Mouse (Mus musculus) heart, embryonic 10.5 days (tissue): ENCODE measurements at regions not wholly inside any gene's neighbourhood (a gene's known extent, or its start where the extent isn't known, plus 50 kb on each side); places are given as distances from the start of the nearest gene placed in this dataset.

Source experiments
- DNase-seq: peaks from one replicate; pipeline ENCODE4 v3.0.0-alpha.2; 2017; ENCODE audit warnings: low spot score
- H3K27ac ChIP-seq: fragments of 300-500 bp; sonication (generic); 2 replicates; pipeline ENCODE4 v1.5.1; 2016; ENCODE audit warnings: mild to moderate bottlenecking
- H3K27me3 ChIP-seq: fragments of 300-500 bp; sonication (generic); 2 replicates; pipeline ENCODE4 v1.6.1; 2016; ENCODE audit warnings: mild to moderate bottlenecking; ENCODE audit not compliant: poor library complexity, insufficient read depth, severe bottlenecking
- H3K36me3 ChIP-seq: fragments of 300-500 bp; sonication (generic); 2 replicates; pipeline ENCODE4 v1.6.1; 2016; ENCODE audit warnings: mild to moderate bottlenecking, moderate library complexity
- H3K4me1 ChIP-seq: fragments of 300-500 bp; sonication (generic); 2 replicates; pipeline ENCODE4 v1.6.1; 2016; ENCODE audit warnings: mild to moderate bottlenecking
- H3K4me3 ChIP-seq: fragments of 300-500 bp; sonication (generic); 2 replicates; pipeline ENCODE4 v1.5.1; 2016; ENCODE audit warnings: mild to moderate bottlenecking, moderate library complexity
- H3K9me3 ChIP-seq: fragments of 300-500 bp; sonication (generic); 2 replicates; pipeline ENCODE4 v1.6.1; 2016; ENCODE audit warnings: mild to moderate bottlenecking, moderate library complexity
- WGBS: fragments of 180-500 bp; shearing (Covaris S2); methylation state at CpG from one replicate; pipeline ENCODE4 v1.1.7; 2016; 5-methylcytosine and 5-hydroxymethylcytosine counted together

DNA sequence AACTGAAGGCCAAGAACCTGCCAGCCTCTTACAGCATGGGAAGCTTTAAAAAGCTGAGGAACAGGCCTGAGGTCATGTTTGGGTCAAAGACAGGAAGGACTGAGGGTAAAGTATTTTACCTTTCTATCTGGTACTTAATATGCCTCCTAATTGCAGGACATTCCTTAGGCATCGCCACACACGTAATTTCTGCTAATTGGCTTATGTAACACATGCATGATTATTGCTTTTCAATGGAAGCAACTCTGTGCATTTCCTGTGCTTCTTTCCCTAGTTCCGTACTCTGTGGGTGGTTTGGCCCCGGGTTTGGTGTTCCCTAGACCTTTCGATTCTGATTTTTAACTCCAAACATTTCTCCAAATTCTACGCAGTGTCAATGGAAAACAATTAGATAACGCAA, 249.2 kb downstream of the Enc1 start:
- DNase-seq = no peak

DNA sequence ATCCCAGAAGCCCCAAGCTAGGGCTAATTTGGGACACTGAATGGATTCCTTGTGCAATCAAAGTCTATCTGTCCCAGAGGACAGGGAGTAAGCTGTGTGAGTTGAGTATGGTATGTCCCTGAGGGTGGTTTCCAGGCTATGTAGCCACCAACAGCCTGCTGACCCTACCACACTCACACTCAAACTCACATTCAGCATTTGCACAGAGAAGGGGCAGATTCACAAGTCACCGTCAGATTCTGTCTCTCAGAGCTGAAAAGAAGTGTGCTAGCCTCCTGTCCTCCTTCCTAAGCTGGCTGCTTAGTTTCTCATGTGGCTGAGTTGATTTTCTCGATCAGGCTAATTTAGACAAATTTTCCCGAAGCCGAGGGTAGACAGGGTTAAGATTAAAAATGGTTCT, 248.8 kb downstream of the Enc1 start:
- Histone ChIP-seq H3K27me3 (no peaks in the 10 kb centered on the region), H3K27ac (no peak overlapping the region), H3K9me3 (no peaks in the 10 kb centered on the region), H3K36me3 (no peaks in the 10 kb centered on the region), H3K4me3 (no peak overlapping the region), H3K4me1 (peaks cover 27% of the 10 kb centered on the region)
- 69% methylated on average over 4 of the region's 4 CpGs for WGBS
- no peak for DNase-seq

More for the DNA sequence above, 249.2 kb downstream of the Enc1 start:
- Histone ChIP-seq H3K4me3 (no peak overlapping the region), H3K27ac (no peak overlapping the region), H3K27me3 (no peaks in the 10 kb centered on the region), H3K4me1 (peaks cover 24% of the 10 kb centered on the region), H3K9me3 (no peaks in the 10 kb centered on the region), H3K36me3 (no peaks in the 10 kb centered on the region)
- WGBS = 77% methylated on average over 7 of the region's 7 CpGs

DNA sequence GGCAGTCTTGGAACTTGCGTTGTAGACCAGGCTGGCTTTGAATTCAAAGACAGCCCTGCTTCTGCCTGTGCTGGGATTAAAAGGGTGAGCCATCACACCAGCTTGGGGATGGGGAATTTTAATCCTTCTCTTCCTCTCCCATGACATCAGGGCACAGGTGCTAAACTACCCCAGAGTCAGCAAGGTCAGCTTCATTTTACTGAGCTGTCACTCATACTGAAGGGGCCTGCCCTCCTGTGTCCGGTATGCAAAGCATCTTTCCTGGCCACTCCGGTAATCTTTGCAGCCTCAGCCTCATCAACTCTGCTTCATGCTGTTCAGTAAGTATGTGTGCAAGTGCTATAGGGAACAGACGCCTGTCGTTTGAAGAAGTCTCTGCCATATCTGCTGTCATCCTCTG, 248.1 kb downstream of the Enc1 start:
- H3K4me3 ChIP-seq = no peak overlapping the region
- H3K27me3 ChIP-seq = no peaks in the 10 kb centered on the region
- no peak for DNase-seq
- H3K4me1 ChIP-seq = peaks cover 31% of the 10 kb centered on the region
- H3K36me3 ChIP-seq = no peaks in the 10 kb centered on the region
- H3K9me3 ChIP-seq = no peaks in the 10 kb centered on the region
- 42% methylated on average over 5 of the region's 5 CpGs for WGBS
- H3K27ac ChIP-seq = no peak overlapping the region

DNA sequence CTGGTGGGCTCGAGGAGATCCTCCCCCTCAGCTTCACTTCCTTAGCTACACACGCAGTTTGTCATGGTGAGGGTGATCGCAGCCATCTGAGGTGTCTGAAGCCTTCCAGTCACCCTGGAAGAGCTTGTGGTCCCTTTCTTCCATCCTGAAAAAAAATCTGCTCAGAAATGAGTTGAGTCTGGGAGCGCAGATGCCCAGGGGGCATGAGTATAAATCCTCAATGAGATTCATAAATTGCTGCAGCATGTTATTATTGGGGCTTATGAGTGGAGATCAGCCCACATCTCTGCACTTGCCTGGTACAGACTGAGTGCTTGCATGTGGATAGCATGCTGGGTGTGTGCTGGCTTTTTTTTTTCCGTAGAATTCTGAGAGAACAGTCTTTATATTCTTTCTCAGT, 247.6 kb downstream of the Enc1 start:
- Histone ChIP-seq H3K4me3 (no peak overlapping the region), H3K36me3 (no peaks in the 10 kb centered on the region), H3K4me1 (peaks cover 35% of the 10 kb centered on the region), H3K27ac (no peak overlapping the region), H3K27me3 (no peaks in the 10 kb centered on the region), H3K9me3 (no peaks in the 10 kb centered on the region)
- 73% methylated on average over 5 of the region's 5 CpGs for WGBS
- no peak for DNase-seq

DNA sequence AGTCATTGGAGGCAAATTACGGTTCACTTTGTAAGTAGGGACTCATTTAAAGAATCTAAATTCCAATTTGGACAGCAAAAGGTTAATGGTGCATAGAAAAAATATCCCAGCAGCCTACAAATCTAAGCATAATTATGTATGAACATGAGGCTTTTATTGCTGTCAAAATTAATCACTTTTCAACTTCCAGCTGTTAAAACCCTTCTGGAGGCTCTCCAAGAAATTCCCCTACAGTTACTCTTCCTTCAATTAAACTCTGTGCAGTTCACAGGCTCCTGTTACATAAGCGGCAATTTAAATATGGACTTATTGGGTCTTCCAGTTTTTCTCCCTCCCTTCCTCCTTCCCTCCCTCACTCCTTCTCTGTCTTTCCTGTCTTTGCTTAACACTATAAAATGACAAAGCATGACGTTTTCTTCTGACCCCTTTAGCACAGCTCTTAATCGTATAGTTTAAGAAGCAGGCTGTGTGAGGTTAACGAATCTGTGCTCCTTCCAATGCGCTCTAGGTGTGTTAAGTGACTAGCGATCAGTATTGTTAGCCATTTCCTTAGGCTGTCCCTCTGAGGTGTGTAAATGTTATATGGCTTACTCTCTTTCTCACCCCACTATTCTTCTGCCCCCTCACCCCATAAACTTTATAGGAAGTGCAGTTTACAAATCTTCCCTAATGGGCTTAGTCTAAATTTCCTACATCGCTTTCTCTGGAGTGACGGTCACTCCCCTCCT, 247.0 kb downstream of the Enc1 start:
- peaks cover 35% of the 10 kb centered on the region for H3K4me1 ChIP-seq
- no peak for DNase-seq
- H3K27me3 ChIP-seq = no peaks in the 10 kb centered on the region
- WGBS = 82% methylated on average over 9 of the region's 9 CpGs
- H3K36me3 ChIP-seq = no peaks in the 10 kb centered on the region
- no peak overlapping the region for H3K27ac ChIP-seq
- H3K4me3 ChIP-seq = no peak overlapping the region
- H3K9me3 ChIP-seq = no peaks in the 10 kb centered on the region

DNA sequence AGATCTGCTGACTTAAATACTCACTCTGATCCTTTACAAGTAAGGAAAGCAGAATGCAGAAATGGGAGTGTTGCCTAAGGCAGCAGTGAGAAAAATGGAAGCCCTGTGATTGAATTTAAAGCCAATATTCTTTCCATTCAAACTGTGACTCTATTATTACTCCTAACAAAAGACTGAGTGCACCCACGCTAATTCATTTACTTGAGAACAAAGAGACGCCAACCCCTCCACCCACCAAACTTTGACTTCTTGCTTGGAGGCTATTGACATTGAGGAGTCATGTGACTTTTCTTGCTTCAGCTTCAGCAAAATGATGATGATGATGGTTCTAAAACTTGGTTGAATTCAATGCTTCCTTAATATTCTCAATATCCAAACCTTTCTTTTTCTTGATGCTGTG, 245.6 kb downstream of the Enc1 start:
- 83% methylated on average over 2 of the region's 2 CpGs for WGBS

DNA sequence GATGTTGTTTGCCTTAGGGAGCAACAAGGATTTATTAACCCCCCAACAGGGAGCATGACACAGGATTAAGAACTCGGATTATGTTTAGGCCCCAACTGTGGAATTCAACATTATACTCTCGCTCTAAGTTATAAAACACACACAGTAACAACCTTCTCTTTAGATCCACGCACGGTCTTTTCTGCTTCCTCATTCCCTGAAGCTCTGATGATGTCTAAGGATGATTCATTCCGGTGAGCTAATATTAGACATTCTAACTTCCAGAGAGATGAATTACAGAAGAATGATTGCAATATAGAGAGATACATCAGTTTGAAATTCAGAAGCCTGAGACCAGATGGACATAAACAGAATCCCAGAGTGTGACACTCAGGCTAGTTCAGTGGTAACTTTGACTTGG, 245.0 kb downstream of the Enc1 start:
- no peak overlapping the region for H3K4me3 ChIP-seq
- no peak overlapping the region for H3K27ac ChIP-seq
- no peaks in the 10 kb centered on the region for H3K9me3 ChIP-seq
- peaks cover 31% of the 10 kb centered on the region for H3K4me1 ChIP-seq
- no peak for DNase-seq
- 82% methylated on average over 5 of the region's 5 CpGs for WGBS
- H3K36me3 ChIP-seq = peaks cover 2% of the 10 kb centered on the region; the same call in 1 of the 2 replicates
- no peaks in the 10 kb centered on the region for H3K27me3 ChIP-seq

More for the DNA sequence above, 245.6 kb downstream of the Enc1 start:
- no peaks in the 10 kb centered on the region for H3K9me3 ChIP-seq
- no peak overlapping the region for H3K4me3 ChIP-seq
- no peak overlapping the region for H3K27ac ChIP-seq
- peaks cover 35% of the 10 kb centered on the region for H3K4me1 ChIP-seq
- no peaks in the 10 kb centered on the region for H3K27me3 ChIP-seq
- no peak for DNase-seq
- H3K36me3 ChIP-seq = peaks cover under 1% of the 10 kb centered on the region; the same call in 1 of the 2 replicates

DNA sequence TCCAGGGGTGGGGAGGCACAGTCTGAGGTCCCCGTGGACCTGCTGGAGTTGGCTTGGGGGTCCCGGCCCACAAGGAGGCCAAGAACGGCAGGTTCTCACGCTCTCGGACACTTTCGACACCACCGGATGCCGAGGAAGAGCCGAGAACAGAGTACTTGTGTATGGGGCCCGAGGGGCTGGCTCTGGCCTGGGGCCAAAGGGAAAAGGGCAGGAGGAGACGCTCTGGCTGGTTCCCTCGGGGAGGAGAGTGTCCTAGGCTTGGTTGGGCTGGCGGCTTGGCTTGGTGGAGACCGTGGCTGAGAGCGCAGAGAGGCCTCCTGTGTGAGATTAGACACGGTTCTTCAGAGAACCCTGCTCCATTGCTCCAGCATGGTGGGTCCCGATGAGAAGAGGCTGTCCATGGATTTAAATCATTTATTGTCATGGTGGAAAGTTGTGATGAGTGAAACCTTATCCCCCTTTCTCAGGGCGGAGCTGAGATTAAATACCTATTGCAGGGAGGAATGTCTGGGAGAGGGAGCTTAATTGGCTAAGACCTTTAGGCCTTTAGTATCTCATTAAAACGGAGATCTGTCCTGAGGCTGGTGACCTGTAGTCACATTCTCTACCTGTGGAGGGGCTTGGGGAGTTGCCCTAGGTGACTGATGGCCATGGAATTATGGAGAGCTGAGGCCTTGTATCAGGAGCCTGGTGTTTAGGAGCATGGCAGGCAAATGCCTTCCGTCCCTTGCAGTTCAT, 244.1 kb downstream of the Enc1 start:
- Histone ChIP-seq H3K27me3 (no peaks in the 10 kb centered on the region), H3K9me3 (no peaks in the 10 kb centered on the region), H3K4me3 (no peak overlapping the region), H3K36me3 (peaks cover 2% of the 10 kb centered on the region; the same call in 1 of the 2 replicates), H3K4me1 (peaks cover 28% of the 10 kb centered on the region), H3K27ac (no peak overlapping the region; the same call in 1 of the 2 replicates)
- WGBS = 73% methylated on average over 20 of the region's 20 CpGs
- no peak for DNase-seq

DNA sequence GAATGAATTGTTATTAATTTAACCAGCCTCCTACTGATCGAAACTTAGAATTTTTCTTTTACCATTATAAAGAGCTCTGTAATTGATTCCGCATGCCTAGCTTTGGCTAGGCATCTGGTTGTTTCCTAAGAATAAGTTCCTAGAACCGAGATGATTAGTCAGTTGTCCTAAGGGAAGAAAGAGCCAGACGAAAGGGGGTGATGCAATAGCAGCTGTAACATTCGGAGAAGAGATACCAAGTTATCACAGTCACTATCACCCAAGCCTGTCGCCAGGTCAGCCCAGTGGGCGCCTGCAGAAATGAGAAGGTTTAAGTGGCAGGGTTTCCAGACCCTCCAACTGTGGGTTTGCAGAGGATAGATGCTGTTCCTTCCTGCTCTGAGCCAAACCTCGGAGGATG, 242.8 kb downstream of the Enc1 start:
- H3K36me3 ChIP-seq = peaks cover 2% of the 10 kb centered on the region; the same call in 1 of the 2 replicates
- no peak overlapping the region for H3K4me3 ChIP-seq
- WGBS = 43% methylated on average over 8 of the region's 8 CpGs
- peaks cover 18% of the 10 kb centered on the region for H3K4me1 ChIP-seq
- no peak for DNase-seq
- H3K9me3 ChIP-seq = no peaks in the 10 kb centered on the region
- H3K27me3 ChIP-seq = no peaks in the 10 kb centered on the region
- H3K27ac ChIP-seq = no peak overlapping the region

DNA sequence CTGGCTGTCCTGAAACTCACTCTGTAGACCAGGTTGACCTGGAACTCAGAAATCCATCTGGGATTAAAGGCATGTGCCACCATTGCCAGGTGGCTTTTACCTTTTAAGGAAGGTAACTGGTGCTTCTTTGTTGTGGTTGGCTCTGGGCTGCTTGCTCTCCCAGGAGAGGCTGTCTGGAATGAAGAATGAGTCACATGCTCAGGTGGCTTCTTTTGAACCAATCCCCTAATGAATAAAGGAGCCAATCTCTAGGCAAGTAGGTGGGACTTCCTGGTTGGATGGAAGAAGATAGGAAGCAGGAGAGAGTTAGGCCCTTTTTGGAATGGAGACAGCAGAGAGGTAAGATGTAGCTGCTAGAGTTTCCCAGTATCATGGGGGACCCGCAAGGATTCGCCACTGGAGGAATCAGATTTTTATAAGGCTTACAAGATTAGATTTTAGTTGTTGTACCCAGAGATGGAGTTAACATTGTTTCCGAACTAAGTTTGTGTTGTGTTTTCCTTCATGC, 241.6 kb downstream of the Enc1 start:
- Histone ChIP-seq H3K4me3 (no peak overlapping the region), H3K9me3 (no peaks in the 10 kb centered on the region), H3K27me3 (no peaks in the 10 kb centered on the region), H3K27ac (no peak overlapping the region), H3K4me1 (peaks cover 11% of the 10 kb centered on the region), H3K36me3 (peaks cover 2% of the 10 kb centered on the region; the same call in 1 of the 2 replicates)
- no peak for DNase-seq
- 87% methylated on average over 3 of the region's 3 CpGs for WGBS

DNA sequence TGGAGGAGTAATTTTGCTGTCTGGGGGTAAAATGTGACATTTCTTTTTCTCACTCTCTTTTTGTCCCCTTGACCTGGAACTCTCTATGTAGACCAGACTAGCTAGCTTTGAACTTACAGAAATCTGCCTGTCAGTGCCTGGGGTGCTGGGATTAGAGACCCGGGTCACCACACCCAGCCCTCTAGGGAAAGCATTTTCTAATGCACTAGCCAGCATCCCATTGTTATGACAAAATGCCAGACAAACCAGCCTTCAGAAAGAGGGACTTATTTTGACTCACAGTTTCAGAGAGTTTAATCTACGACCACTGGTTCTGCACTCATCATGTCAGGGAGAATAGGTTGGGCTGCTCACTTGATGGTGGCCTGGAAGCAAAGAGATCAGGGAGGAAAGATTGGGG, 240.4 kb downstream of the Enc1 start:
- no peaks in the 10 kb centered on the region for H3K9me3 ChIP-seq
- H3K27ac ChIP-seq = no peak overlapping the region
- WGBS = 81% methylated on average over 2 of the region's 2 CpGs
- DNase-seq = no peak
- H3K27me3 ChIP-seq = no peaks in the 10 kb centered on the region
- peaks cover 2% of the 10 kb centered on the region; the same call in 1 of the 2 replicates for H3K36me3 ChIP-seq
- peaks cover 11% of the 10 kb centered on the region for H3K4me1 ChIP-seq
- no peak overlapping the region for H3K4me3 ChIP-seq

DNA sequence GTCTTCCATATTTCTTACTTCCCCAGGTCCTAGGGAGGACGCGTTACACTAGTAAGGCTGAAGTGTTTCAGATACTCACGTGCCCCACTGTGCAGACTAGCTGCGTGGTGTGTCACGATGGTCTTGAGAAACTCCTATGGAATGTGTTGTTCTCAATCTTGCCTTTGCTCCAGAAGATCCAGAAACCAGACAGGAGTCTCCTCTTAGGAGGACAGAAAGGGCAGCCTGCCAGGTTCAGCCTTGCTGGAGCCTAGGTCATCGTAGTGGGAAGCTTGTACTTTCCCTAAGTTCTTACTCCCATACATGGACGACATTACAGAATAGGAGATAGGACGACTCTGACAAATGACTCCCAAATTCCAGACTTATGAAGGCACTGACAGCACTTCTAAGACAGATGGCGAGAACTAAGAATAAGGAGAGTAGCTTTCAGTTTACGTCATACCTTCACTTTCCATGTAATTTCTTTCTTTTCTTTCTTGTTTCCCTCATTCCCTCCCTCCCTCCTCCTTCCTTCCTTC, 238.2 kb downstream of the Enc1 start:
- Histone ChIP-seq H3K4me3 (no peak overlapping the region), H3K27ac (no peak overlapping the region), H3K27me3 (no peaks in the 10 kb centered on the region), H3K4me1 (peaks cover 5% of the 10 kb centered on the region), H3K9me3 (no peaks in the 10 kb centered on the region), H3K36me3 (peaks cover 2% of the 10 kb centered on the region; the same call in 1 of the 2 replicates)
- DNase-seq = no peak
- 69% methylated on average over 10 of the region's 10 CpGs for WGBS

DNA sequence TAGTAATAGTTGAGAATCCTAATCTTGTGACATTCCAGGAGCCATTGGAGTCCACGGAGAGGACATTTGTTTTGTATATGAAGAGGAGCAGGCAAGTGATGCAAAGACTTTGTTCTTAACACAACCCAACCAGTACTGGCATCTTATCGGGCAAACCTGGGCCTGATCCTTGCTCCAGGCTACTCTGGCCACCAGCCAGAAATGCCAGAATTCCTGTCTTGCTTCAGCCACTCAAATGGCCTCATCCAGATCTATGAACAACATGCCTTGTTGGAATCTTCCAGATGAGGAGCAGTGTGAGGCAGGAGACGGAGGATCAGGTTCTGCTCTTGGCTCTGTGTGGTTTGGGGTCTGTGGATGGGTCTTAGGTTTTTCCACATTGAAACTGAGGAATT, 233.1 kb downstream of the Enc1 start:
- no peaks in the 10 kb centered on the region for H3K36me3 ChIP-seq
- no peaks in the 10 kb centered on the region for H3K9me3 ChIP-seq
- H3K27me3 ChIP-seq = no peaks in the 10 kb centered on the region
- 79% methylated on average over 3 of the region's 3 CpGs for WGBS
- H3K4me1 ChIP-seq = peaks cover 11% of the 10 kb centered on the region; the same call in 1 of the 2 replicates
- H3K4me3 ChIP-seq = no peak overlapping the region
- no peak for DNase-seq
- no peak overlapping the region for H3K27ac ChIP-seq
